Mouse (Mus musculus): ENCODE measurements around the gene Elmo1.

Elmo1 gene

GRCm38 (mm10) chr13:20464161-20464560 is 373.8 kb downstream of the Elmo1 start:
- DNase-seq (ENCODE audit: low spot score in 2 of 2): no peak

- DNase-seq (ENCODE audit: low spot score in 2 of 2): no peak
Observed at GRCm38 (mm10) chr13:20467381-20467780, 377.0 kb downstream of the Elmo1 start.

- peak in 1 of 2 experiments; percentile 35 for DNase-seq (ENCODE audit: low spot score in 2 of 2)
Observed at GRCm38 (mm10) chr13:20471732-20472131, 381.3 kb downstream of the Elmo1 start.

- no peak for DNase-seq (ENCODE audit: low spot score in 2 of 2)
Observed at GRCm38 (mm10) chr13:20472301-20472831, 382.0 kb downstream of the Elmo1 start.

- no peak for DNase-seq (ENCODE audit: low spot score in 2 of 2)
Observed at GRCm38 (mm10) chr13:20472891-20473539, 382.6 kb downstream of the Elmo1 start.

GRCm38 (mm10) chr13:20473641-20474078 is 383.3 kb downstream of the Elmo1 start:
- no peak for DNase-seq (ENCODE audit: low spot score in 2 of 2)

GRCm38 (mm10) chr13:20474600-20474999 is 384.2 kb downstream of the Elmo1 start:
- no peak for DNase-seq (ENCODE audit: low spot score in 2 of 2)

- DNase-seq (ENCODE audit: low spot score in 2 of 2): no peak
Observed at GRCm38 (mm10) chr13:20481805-20482204, 391.4 kb downstream of the Elmo1 start.

- no peak for DNase-seq (ENCODE audit: low spot score in 2 of 2)
Observed at GRCm38 (mm10) chr13:20489110-20489509, 398.7 kb downstream of the Elmo1 start.

GRCm38 (mm10) chr13:20489698-20490417 is 399.5 kb downstream of the Elmo1 start:
- DNase-seq (ENCODE audit: low spot score in 2 of 2): no peak

GRCm38 (mm10) chr13:20490860-20491594 is 400.6 kb downstream of the Elmo1 start:
- no peak for DNase-seq (ENCODE audit: low spot score in 2 of 2)

GRCm38 (mm10) chr13:20491666-20492065 is 401.3 kb downstream of the Elmo1 start:
- no peak for DNase-seq (ENCODE audit: low spot score in 2 of 2)

GRCm38 (mm10) chr13:20494047-20494739 is 403.8 kb downstream of the Elmo1 start:
- no peak for DNase-seq (ENCODE audit: low spot score in 2 of 2)

GRCm38 (mm10) chr13:20501923-20502322 is 411.5 kb downstream of the Elmo1 start:
- DNase-seq (ENCODE audit: low spot score in 2 of 2): no peak

GRCm38 (mm10) chr13:20503371-20503770 is 413.0 kb downstream of the Elmo1 start:
- no peak for DNase-seq (ENCODE audit: low spot score in 2 of 2)

- no peak for DNase-seq (ENCODE audit: low spot score in 2 of 2)
Observed at GRCm38 (mm10) chr13:20507381-20508129, 417.2 kb downstream of the Elmo1 start.

- DNase-seq (ENCODE audit: low spot score in 2 of 2): no peak
Observed at GRCm38 (mm10) chr13:20511026-20511425, 420.6 kb downstream of the Elmo1 start.

- DNase-seq (ENCODE audit: low spot score in 2 of 2): no peak
Observed at GRCm38 (mm10) chr13:20512317-20513240, 422.2 kb downstream of the Elmo1 start.

GRCm38 (mm10) chr13:20514721-20515120 is 424.3 kb downstream of the Elmo1 start:
- DNase-seq (ENCODE audit: low spot score in 2 of 2): no peak

- DNase-seq (ENCODE audit: low spot score in 2 of 2): no peak
Observed at GRCm38 (mm10) chr13:20516096-20516495, 425.7 kb downstream of the Elmo1 start.
